Mouse (Mus musculus): ENCODE measurements around the gene Prex1.
"Not testable (repeated sequence)": the region's sequence is repeated elsewhere in the genome, so short reads cannot be mapped to it uniquely, and the experiment has no call there.

Gene Prex1

GRCm38 (mm10) chr2:166554169-166554505 is 159.5 kb downstream of the Prex1 start:
- no peak for DNase-seq (ENCODE audit: low spot score)

- no peak for DNase-seq (ENCODE audit: low spot score)
These were observed 160.0 kb downstream of the Prex1 start for GRCm38 (mm10) chr2:166553502-166554168.

GRCm38 (mm10) chr2:166552657-166553056 is 161.0 kb downstream of the Prex1 start:
- DNase-seq (ENCODE audit: low spot score): no peak

GRCm38 (mm10) chr2:166551831-166552498 is 161.7 kb downstream of the Prex1 start:
- DNase-seq (ENCODE audit: low spot score): no peak

- DNase-seq (ENCODE audit: low spot score): no peak
These were observed 163.8 kb downstream of the Prex1 start for GRCm38 (mm10) chr2:166549871-166550270.

GRCm38 (mm10) chr2:166549069-166549468 is 164.6 kb downstream of the Prex1 start:
- no peak for DNase-seq (ENCODE audit: low spot score)

GRCm38 (mm10) chr2:166545580-166545979 is 168.1 kb downstream of the Prex1 start:
- no peak for DNase-seq (ENCODE audit: low spot score)

- no peak for DNase-seq (ENCODE audit: low spot score)
These were observed 168.9 kb downstream of the Prex1 start for GRCm38 (mm10) chr2:166544575-166545251.

GRCm38 (mm10) chr2:166541112-166541928 is 172.3 kb downstream of the Prex1 start:
- DNase-seq (ENCODE audit: low spot score): no peak

- no peak for DNase-seq (ENCODE audit: low spot score)
These were observed 173.4 kb downstream of the Prex1 start for GRCm38 (mm10) chr2:166540216-166540615.

GRCm38 (mm10) chr2:166536896-166537295 is 176.7 kb downstream of the Prex1 start:
- DNase-seq (ENCODE audit: low spot score): peak; percentile 28

GRCm38 (mm10) chr2:166535519-166535918 is 178.1 kb downstream of the Prex1 start:
- DNase-seq (ENCODE audit: low spot score): no peak

- DNase-seq (ENCODE audit: low spot score): no peak
These were observed 187.4 kb downstream of the Prex1 start for GRCm38 (mm10) chr2:166526204-166526603.

- DNase-seq (ENCODE audit: low spot score): no peak
These were observed 190.3 kb downstream of the Prex1 start for GRCm38 (mm10) chr2:166523156-166523890.

- DNase-seq (ENCODE audit: low spot score): no peak
These were observed 191.0 kb downstream of the Prex1 start for GRCm38 (mm10) chr2:166522612-166523120.

- no peak for DNase-seq (ENCODE audit: low spot score)
These were observed 191.6 kb downstream of the Prex1 start for GRCm38 (mm10) chr2:166521878-166522611.

- DNase-seq (ENCODE audit: low spot score): no peak
These were observed 192.2 kb downstream of the Prex1 start for GRCm38 (mm10) chr2:166521461-166521860.

GRCm38 (mm10) chr2:166520536-166520935 is 193.1 kb downstream of the Prex1 start:
- no peak for DNase-seq (ENCODE audit: low spot score)

- not testable (repeated sequence) for DNase-seq (ENCODE audit: low spot score)
These were observed 196.0 kb downstream of the Prex1 start for GRCm38 (mm10) chr2:166517392-166518174.

- no peak for DNase-seq (ENCODE audit: low spot score)
These were observed 196.7 kb downstream of the Prex1 start for GRCm38 (mm10) chr2:166516818-166517353.

Data from adipocyte (in vitro differentiated cells).